Mouse (Mus musculus): ENCODE measurements at regions not wholly inside any gene's neighbourhood (a gene's known extent, or its start where the extent isn't known, plus 50 kb on each side); places are given as distances from the start of the nearest gene placed in this dataset.

DNA sequence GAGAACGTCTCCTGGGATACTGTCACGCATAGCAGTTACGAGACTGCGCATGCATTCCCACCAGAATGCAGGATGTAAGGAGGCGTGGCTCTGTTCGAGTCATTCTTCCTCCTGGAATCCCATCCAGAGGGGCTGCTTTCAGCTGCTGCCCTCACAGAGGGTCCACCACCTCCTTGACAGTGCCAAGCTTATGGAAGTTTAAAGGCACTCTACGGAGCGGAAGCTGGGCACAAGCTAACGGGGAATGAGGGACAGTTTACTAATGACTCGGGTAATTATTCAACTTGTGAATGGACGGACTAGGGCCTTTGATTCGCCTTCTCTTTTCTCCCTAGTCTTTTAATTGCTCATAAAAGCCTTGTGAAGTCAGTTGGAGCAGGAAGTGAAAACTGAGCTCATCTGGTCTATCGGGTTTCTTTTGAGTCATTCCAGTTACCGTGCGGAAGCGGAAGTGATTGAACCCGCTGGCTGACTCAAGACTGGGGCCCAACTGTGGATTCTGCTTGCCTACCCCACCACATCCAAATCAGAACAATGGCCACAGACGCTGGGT, 291.3 kb downstream of the Hlx start:
- peaks cover 8% of the 10 kb centered on the region; the same call in 1 of the 2 replicates for H3K4me1 ChIP-seq (replicated peaks)
- H3K4me3 ChIP-seq = 0 out of 2 replicates have a peak overlapping the region, but pooled peaks have one; percentile 1
- H3K27me3 ChIP-seq (replicated peaks) = 0 out of 2 replicates have a peak, but pooled peaks cover 6% of the 10 kb centered on the region
- H3K36me3 ChIP-seq = no peaks in the 10 kb centered on the region
- H3K4me2 ChIP-seq = peak overlapping the region; percentile 38
- H3K9ac ChIP-seq = peak overlapping the region; percentile 2; the same call in 1 of the 2 replicates
- no peak for ATAC-seq (ENCODE audit: insufficient number of reproducible peaks, low FRiP score)
- no peaks in the 10 kb centered on the region for H3K9me3 ChIP-seq (replicated peaks)
- 56% methylated on average over 18 of the region's 18 CpGs for WGBS
- no peak overlapping the region for H3K27ac ChIP-seq (ENCODE audit: poor library complexity, severe bottlenecking)

DNA sequence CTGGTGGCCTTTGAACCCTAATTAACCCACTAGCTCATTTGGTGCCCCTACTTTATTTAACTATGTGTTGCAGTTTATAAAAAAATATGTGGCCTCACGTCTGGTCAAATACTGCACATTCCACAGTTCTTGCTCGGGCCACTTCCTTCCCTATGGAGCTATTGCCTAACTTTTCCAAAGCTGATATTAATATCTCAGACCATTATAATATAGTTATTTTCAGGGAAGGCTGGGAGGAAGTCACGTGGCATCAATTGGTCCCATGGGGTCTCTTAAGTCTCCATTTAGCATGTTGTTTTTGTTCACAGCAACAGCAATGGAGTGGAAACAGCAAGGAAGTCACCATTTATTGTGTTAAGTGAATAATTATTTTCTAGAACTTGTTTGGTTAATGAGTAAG, 292.9 kb downstream of the Hlx start:
- Histone ChIP-seq H3K4me2 (no peak overlapping the region), H3K27ac (ENCODE audit: poor library complexity, severe bottlenecking) (no peak overlapping the region), H3K9me3 (replicated peaks) (no peaks in the 10 kb centered on the region), H3K27me3 (replicated peaks) (0 out of 2 replicates have a peak, but pooled peaks cover 3% of the 10 kb centered on the region), H3K36me3 (no peaks in the 10 kb centered on the region), H3K4me3 (no peak overlapping the region), H3K9ac (no peak overlapping the region), H3K4me1 (replicated peaks) (peaks cover 8% of the 10 kb centered on the region; the same call in 1 of the 2 replicates)
- 57% methylated on average over 3 of the region's 3 CpGs for WGBS
- no peak for ATAC-seq (ENCODE audit: insufficient number of reproducible peaks, low FRiP score)

DNA sequence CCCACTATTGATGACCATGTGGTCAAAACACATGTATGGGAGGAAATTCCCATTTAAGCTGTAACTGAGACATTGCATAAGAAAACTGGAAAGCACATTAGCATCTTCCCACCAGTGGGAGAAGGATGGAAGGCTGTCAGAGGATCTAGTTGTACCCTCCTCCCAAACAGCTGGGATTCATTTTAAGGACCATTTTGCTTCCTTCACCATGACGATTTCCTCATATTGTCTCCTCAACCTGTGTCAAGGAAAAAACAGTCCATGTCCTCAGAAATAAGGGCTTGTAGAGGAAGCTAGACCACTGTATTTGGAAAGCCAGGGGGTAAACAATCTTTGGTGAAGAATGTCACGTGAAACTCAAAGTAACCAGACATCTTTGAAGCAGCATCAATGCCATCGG, 296.0 kb downstream of the Hlx start:
- Histone ChIP-seq H3K4me2 (no peak overlapping the region), H3K36me3 (no peaks in the 10 kb centered on the region), H3K9ac (no peak overlapping the region), H3K4me3 (no peak overlapping the region), H3K4me1 (replicated peaks) (no peaks in the 10 kb centered on the region), H3K9me3 (replicated peaks) (no peaks in the 10 kb centered on the region), H3K27ac (ENCODE audit: poor library complexity, severe bottlenecking) (no peak overlapping the region), H3K27me3 (replicated peaks) (0 out of 2 replicates have a peak, but pooled peaks cover 3% of the 10 kb centered on the region)
- WGBS = 77% methylated on average over 3 of the region's 3 CpGs
- ATAC-seq (ENCODE audit: insufficient number of reproducible peaks, low FRiP score) = no peak

DNA sequence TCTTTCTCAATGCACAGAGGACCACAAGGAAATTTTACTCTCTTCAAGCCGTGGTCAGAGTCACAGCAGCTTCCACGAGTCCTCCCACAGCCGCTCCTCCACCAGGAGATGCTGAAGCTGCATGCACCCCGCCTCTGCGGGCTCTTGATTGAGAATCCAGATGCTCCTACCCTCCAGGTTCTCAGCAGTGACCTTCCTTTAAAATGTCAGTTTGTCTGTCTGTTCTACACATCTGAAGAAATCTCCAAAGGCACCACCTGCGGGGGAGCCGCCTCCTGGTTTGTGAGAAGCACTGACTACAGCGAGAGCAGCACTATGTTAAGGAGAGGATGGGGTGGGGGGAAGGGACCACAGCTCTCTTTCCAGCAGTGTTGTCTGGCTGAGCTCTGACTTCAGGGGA, 303.8 kb downstream of the Hlx start:
- 46% methylated on average over 8 of the region's 8 CpGs for WGBS
- H3K4me2 ChIP-seq = no peak overlapping the region
- H3K27me3 ChIP-seq (replicated peaks) = peaks cover 5% of the 10 kb centered on the region; the same call in 1 of the 2 replicates
- ATAC-seq (ENCODE audit: insufficient number of reproducible peaks, low FRiP score) = no peak
- no peaks in the 10 kb centered on the region for H3K4me1 ChIP-seq (replicated peaks)
- no peaks in the 10 kb centered on the region for H3K9me3 ChIP-seq (replicated peaks)
- no peak overlapping the region for H3K27ac ChIP-seq (ENCODE audit: poor library complexity, severe bottlenecking)
- H3K36me3 ChIP-seq = no peaks in the 10 kb centered on the region
- no peak overlapping the region for H3K9ac ChIP-seq
- H3K4me3 ChIP-seq = no peak overlapping the region

DNA sequence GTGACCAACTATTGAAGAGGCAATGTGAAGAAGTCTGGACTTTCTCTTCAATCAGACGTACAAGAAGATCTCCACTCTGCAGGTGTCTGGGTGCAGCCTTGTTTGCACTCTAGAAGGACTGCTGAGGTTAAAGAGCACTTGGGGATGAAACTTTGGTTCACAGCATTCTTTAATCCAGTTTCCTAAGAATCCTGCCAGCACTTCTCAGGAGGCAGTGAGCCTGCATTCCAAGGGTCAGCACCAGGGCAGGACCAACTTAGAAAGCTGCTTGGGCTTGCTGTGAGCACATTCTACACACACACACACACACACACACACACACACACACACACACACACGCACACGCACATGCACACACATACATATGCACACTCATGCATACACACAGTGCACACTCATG, 304.4 kb downstream of the Hlx start:
- Histone ChIP-seq H3K9ac (no peak overlapping the region), H3K4me3 (no peak overlapping the region), H3K9me3 (replicated peaks) (no peaks in the 10 kb centered on the region), H3K4me1 (replicated peaks) (no peaks in the 10 kb centered on the region), H3K27me3 (replicated peaks) (peaks cover 5% of the 10 kb centered on the region; the same call in 1 of the 2 replicates), H3K27ac (ENCODE audit: poor library complexity, severe bottlenecking) (no peak overlapping the region), H3K36me3 (no peaks in the 10 kb centered on the region), H3K4me2 (no peak overlapping the region)
- 69% methylated on average over 3 of the region's 3 CpGs for WGBS
- ATAC-seq (ENCODE audit: insufficient number of reproducible peaks, low FRiP score) = no peak

DNA sequence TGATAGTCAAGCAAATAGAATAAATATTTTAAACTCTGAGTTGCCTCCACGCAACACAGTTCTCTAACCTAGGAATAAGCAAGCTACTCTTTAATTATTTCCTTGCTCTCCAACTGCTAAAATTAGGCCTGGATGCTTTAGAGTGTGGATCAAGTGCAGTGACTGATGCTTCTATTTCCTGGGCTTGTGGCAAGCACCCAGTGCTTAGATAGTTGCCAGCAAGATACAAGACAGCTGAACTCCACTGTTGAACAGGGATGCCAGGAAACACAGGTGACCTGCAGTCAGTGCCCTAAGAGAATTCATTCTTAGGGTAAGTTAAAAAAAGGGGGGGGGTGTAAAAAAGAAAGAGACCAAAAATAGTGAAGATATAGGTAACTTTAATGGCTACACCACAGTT, 306.7 kb downstream of the Hlx start:
- no peak overlapping the region for H3K27ac ChIP-seq (ENCODE audit: poor library complexity, severe bottlenecking)
- H3K4me2 ChIP-seq = no peak overlapping the region
- no peaks in the 10 kb centered on the region for H3K9me3 ChIP-seq (replicated peaks)
- no peak for ATAC-seq (ENCODE audit: insufficient number of reproducible peaks, low FRiP score)
- no peak overlapping the region for H3K9ac ChIP-seq
- 83% methylated on average over 1 of the region's 1 CpGs for whole genome bisulfite sequencing
- no peaks in the 10 kb centered on the region for H3K36me3 ChIP-seq
- H3K27me3 ChIP-seq (replicated peaks) = peaks cover 5% of the 10 kb centered on the region; the same call in 1 of the 2 replicates
- H3K4me1 ChIP-seq (replicated peaks) = no peaks in the 10 kb centered on the region
- no peak overlapping the region for H3K4me3 ChIP-seq

DNA sequence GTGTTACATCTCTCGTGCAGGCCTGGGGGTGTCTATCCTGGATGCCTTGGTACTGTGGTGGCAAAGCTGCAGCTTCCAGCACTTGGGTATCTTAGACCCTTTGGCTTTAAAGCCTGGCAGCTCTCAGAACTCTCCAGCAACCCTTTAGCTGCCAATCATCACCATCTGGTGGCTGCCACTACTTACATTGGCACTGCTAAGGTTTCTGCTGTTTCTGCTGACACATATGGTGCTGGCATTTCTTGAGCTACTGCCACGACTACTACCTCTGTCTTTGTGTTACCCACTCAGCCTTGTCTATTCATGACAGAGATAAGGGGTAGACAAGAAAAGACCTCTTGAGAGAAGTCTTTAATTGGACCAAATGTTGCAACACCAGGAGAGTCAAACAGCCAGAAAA, 308.4 kb downstream of the Hlx start:
- no peak overlapping the region for H3K4me2 ChIP-seq
- no peaks in the 10 kb centered on the region for H3K36me3 ChIP-seq
- H3K27ac ChIP-seq (ENCODE audit: poor library complexity, severe bottlenecking) = no peak overlapping the region
- ATAC-seq (ENCODE audit: insufficient number of reproducible peaks, low FRiP score) = no peak
- H3K4me1 ChIP-seq (replicated peaks) = no peaks in the 10 kb centered on the region
- 67% methylated on average over 2 of the region's 2 CpGs for WGBS
- no peak overlapping the region for H3K9ac ChIP-seq
- H3K27me3 ChIP-seq (replicated peaks) = peaks cover 5% of the 10 kb centered on the region; the same call in 1 of the 2 replicates
- H3K9me3 ChIP-seq (replicated peaks) = no peaks in the 10 kb centered on the region
- H3K4me3 ChIP-seq = no peak overlapping the region

DNA sequence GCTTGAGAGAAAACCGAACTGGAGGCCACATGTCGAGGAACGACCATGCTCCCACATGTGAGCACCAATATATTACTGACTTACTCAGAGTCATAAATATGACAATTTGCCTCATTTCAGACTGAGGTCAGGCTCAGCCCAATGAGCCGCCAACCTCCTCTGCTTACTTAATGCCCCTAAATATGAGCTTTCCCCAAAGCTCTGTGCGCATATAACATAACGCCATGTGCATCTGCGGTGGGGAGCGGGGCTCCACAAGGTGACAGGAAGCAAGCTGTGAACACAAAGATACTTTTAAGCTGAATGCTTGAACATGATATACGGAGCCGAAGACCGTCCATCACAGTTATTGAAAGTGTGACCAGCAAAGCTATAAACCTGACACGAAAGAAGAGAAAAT, 319.8 kb downstream of the Hlx start:
- H3K9ac ChIP-seq = no peak overlapping the region
- 87% methylated on average over 12 of the region's 12 CpGs for WGBS
- H3K36me3 ChIP-seq = no peaks in the 10 kb centered on the region
- H3K27ac ChIP-seq (ENCODE audit: poor library complexity, severe bottlenecking) = no peak overlapping the region
- H3K27me3 ChIP-seq (replicated peaks) = no peaks in the 10 kb centered on the region
- H3K9me3 ChIP-seq (replicated peaks) = no peaks in the 10 kb centered on the region
- no peaks in the 10 kb centered on the region for H3K4me1 ChIP-seq (replicated peaks)
- no peak overlapping the region for H3K4me2 ChIP-seq
- no peak for ATAC-seq (ENCODE audit: insufficient number of reproducible peaks, low FRiP score)
- no peak overlapping the region for H3K4me3 ChIP-seq

DNA sequence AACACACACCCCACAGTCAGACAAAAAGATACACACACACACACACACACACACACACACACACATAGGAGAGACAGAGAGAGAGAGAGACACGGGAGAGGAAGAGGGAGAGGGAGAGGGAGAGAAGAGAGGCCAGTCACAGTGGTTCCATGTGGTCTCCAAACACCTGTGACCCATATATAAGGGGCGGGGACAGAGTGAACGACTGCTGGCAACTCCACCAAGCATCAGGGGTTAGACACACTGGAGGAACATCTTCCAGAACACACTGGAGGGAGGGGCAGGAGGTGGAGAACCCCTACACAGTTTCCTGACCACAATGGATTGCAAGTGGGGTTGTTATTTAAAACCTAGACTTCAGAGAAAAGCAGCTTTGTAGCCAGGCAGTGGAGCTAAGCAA, 321.4 kb downstream of the Hlx start:
- no peak overlapping the region for H3K4me3 ChIP-seq
- no peak overlapping the region for H3K9ac ChIP-seq
- H3K4me2 ChIP-seq = no peak overlapping the region
- H3K27ac ChIP-seq (ENCODE audit: poor library complexity, severe bottlenecking) = no peak overlapping the region
- H3K4me1 ChIP-seq (replicated peaks) = no peaks in the 10 kb centered on the region
- whole genome bisulfite sequencing = 53% methylated on average over 3 of the region's 3 CpGs
- no peaks in the 10 kb centered on the region for H3K9me3 ChIP-seq (replicated peaks)
- no peaks in the 10 kb centered on the region for H3K27me3 ChIP-seq (replicated peaks)
- ATAC-seq (ENCODE audit: insufficient number of reproducible peaks, low FRiP score) = no peak
- H3K36me3 ChIP-seq = no peaks in the 10 kb centered on the region

DNA sequence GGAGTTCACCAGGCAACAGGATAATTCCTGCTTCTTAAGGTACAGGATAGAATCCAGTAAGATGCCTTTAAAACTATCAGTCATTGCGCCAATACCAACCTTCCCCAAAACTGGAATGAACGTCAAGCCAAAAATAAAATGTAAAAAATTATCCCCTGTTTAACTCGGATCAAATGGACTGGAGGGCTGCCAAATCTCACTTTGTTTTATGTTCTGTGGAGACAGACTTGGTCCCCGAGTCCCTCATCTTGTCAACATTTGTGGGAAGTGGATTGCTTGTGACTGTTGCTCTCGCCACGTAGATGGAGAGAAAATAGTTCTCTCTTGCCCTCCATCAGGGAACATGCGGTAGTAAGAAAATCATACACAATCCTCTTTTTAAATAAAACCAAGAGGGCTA, 322.4 kb downstream of the Hlx start:
- H3K9ac ChIP-seq = no peak overlapping the region
- H3K27ac ChIP-seq (ENCODE audit: poor library complexity, severe bottlenecking) = no peak overlapping the region
- no peak overlapping the region for H3K4me2 ChIP-seq
- H3K4me1 ChIP-seq (replicated peaks) = no peaks in the 10 kb centered on the region
- no peaks in the 10 kb centered on the region for H3K27me3 ChIP-seq (replicated peaks)
- no peaks in the 10 kb centered on the region for H3K9me3 ChIP-seq (replicated peaks)
- H3K4me3 ChIP-seq = no peak overlapping the region
- no peak for ATAC-seq (ENCODE audit: insufficient number of reproducible peaks, low FRiP score)
- H3K36me3 ChIP-seq = no peaks in the 10 kb centered on the region
- WGBS = 77% methylated on average over 7 of the region's 7 CpGs

DNA sequence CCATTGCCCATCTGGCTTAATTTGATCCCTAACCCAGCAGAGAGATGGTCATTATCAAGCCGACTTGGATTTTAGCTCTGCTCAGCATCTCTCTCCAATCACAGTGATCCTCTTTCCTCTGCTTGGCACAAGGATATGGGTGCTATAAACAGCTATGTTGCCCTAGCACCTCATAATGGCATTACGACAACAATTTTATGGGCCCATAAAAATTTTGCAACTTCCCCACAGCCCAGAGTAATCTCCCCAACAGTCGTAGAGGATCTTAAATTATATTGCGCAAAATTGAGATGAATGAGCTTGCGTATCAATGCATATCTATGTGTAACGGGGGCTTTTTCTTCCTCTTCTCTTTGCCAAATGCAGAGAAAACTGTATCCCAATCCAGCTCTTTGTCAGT, 329.4 kb downstream of the Hlx start:
- Histone ChIP-seq H3K4me2 (no peak overlapping the region), H3K4me3 (no peak overlapping the region), H3K9ac (no peak overlapping the region), H3K9me3 (replicated peaks) (no peaks in the 10 kb centered on the region), H3K4me1 (replicated peaks) (peaks cover 2% of the 10 kb centered on the region; the same call in 1 of the 2 replicates), H3K36me3 (no peaks in the 10 kb centered on the region), H3K27me3 (replicated peaks) (0 out of 2 replicates have a peak, but pooled peaks cover 3% of the 10 kb centered on the region), H3K27ac (ENCODE audit: poor library complexity, severe bottlenecking) (no peak overlapping the region)
- ATAC-seq (ENCODE audit: insufficient number of reproducible peaks, low FRiP score) = no peak
- 79% methylated on average over 6 of the region's 6 CpGs for WGBS

DNA sequence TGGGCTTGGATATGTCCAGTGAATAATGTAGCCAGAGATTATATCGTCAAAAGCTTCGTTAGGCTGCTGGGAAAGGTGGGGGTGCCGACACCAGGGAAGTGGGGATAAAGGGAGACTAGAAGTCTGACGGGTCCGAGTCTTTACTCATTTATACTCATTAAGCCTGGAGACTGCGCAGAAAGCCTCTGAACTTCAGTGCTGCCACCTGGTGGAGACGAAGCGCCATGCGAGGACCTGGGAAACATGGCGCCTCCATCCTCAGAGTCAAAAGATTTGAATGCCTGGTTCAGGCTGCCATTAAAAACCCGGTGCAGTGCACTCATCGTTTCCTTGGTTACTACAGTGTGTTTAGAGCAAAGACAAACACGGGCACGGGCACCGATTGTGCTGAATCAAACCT, 337.2 kb downstream of the Hlx start:
- Histone ChIP-seq H3K36me3 (no peaks in the 10 kb centered on the region), H3K27me3 (replicated peaks) (no peaks in the 10 kb centered on the region; the same call in 1 of the 2 replicates), H3K4me2 (peak overlapping the region; percentile 34; the same call in 1 of the 2 replicates), H3K4me1 (replicated peaks) (peaks cover 5% of the 10 kb centered on the region; the same call in 1 of the 2 replicates), H3K27ac (ENCODE audit: poor library complexity, severe bottlenecking) (no peak overlapping the region), H3K4me3 (no peak overlapping the region), H3K9ac (no peak overlapping the region), H3K9me3 (replicated peaks) (no peaks in the 10 kb centered on the region)
- WGBS = 54% methylated on average over 15 of the region's 15 CpGs
- no peak for ATAC-seq (ENCODE audit: insufficient number of reproducible peaks, low FRiP score)

Measured in heart, embryonic 12.5 days (tissue).